Mouse (Mus musculus) hindbrain, embryonic 13.5 days (tissue): Measurements from ENCODE around the gene Zdhhc17. TPM values are rescaled to one million over a fixed set of nuclear protein-coding genes. Genes with fewer than 3 reads are reported as not detected.

Source experiments
- ATAC-seq: fragments of 200-750 bp; cut with Nextera tagmentation; 2 replicates; pipeline ENCODE4 v1.8.0; 2017; ENCODE audit warnings: moderate TSS enrichment; ENCODE audit not compliant: low FRiP score
- H3K27ac ChIP-seq: fragments of 300-500 bp; sonication (generic); 2 replicates; pipeline ENCODE4 v1.5.1; 2015; ENCODE audit warnings: inconsistent platforms, mild to moderate bottlenecking, moderate library complexity
- H3K27me3 ChIP-seq: fragments of 300-500 bp; sonication (generic); 2 replicates; pipeline ENCODE4 v1.6.1; 2015; ENCODE audit warnings: mild to moderate bottlenecking, inconsistent platforms
- H3K36me3 ChIP-seq: fragments of 300-500 bp; sonication (generic); 2 replicates; pipeline ENCODE4 v1.6.1; 2015; ENCODE audit warnings: mild to moderate bottlenecking, inconsistent platforms
- H3K4me1 ChIP-seq: fragments of 300-500 bp; sonication (generic); replicated peaks from 2 replicates; pipeline ENCODE4 v1.6.1; 2015; ENCODE audit warnings: inconsistent platforms
- H3K4me2 ChIP-seq: fragments of 300-500 bp; sonication (generic); 2 replicates; pipeline ENCODE4 v1.6.1; 2015; ENCODE audit warnings: inconsistent platforms, mild to moderate bottlenecking, moderate library complexity
- H3K4me3 ChIP-seq: fragments of 300-500 bp; sonication (generic); 2 replicates; pipeline ENCODE4 v1.5.1; 2015; ENCODE audit warnings: mild to moderate bottlenecking, inconsistent platforms
- H3K9ac ChIP-seq: fragments of 300-500 bp; sonication (generic); 2 replicates; pipeline ENCODE4 v1.6.1; 2015; ENCODE audit warnings: mild to moderate bottlenecking, inconsistent platforms
- H3K9me3 ChIP-seq: fragments of 300-500 bp; sonication (generic); 2 replicates; pipeline ENCODE4 v1.6.1; 2016; ENCODE audit warnings: inconsistent platforms
- WGBS: fragments of 180-500 bp; shearing (Covaris S2); methylation state at CpG from one replicate; pipeline ENCODE4 v1.1.7; 2015; 5-methylcytosine and 5-hydroxymethylcytosine counted together
- polyA plus RNA-seq: library from polyadenylated mRNA; unstranded; fragments of >200 nt; fragmentation: Nextera tagmentation; extraction: Ambion mirVana; gene quantifications from 2 replicates; pipeline ENCODE4 v1.2.1, GENCODE M21; 2015

Gene Zdhhc17
- polyA plus RNA-seq, 1 experiment from 2014 or later: 55.5 TPM

DNA sequence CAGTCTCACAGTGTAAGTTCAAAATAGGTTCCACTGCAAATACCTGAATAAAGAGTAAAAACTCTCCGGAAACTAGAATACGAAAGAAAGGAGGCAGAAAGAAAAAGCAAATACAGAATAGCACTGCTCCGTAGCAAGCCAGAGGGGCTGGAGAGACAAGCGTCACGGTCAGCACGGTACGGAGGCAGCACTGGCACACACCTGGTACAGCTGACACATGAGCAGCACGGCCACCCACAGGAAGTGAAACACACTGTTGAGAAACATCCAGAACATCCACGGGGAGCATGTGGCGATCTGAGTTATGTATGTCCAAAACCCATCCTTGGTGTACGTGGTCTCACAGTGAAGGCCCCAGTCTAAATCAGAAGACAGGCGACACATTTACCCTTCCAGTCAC is 64.0 kb downstream of the Zdhhc17 start:
- Histone ChIP-seq H3K27me3 (no peaks in the 10 kb centered on the region), H3K9ac (no peak overlapping the region), H3K9me3 (no peaks in the 10 kb centered on the region), H3K36me3 (peaks cover 60% of the 10 kb centered on the region), H3K4me2 (no peak overlapping the region), H3K27ac (no peak overlapping the region), H3K4me3 (no peak overlapping the region), H3K4me1 (no peaks in the 10 kb centered on the region)
- 90% methylated on average over 12 of the region's 12 CpGs for WGBS
- ATAC-seq: no peak

DNA sequence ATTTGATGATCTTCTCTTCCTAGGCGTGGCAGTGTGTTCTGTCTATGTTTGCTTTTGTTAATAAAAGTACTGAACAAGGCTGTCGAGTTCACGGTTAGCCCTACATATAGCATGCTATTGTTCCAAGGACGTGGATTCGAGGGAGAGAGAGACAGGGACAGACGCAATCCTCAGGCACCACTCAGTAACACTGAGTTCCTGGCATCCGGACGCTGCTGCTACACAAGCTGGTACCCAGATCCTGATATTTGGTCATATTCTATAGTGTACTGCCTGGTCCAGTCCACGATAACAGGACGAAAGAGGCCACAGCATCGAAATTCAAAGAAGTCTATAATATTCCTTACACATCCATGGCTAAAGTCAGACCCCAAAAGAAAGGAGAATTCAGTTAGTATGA is 65.8 kb downstream of the Zdhhc17 start:
- Histone ChIP-seq H3K27ac (no peak overlapping the region), H3K4me3 (no peak overlapping the region), H3K4me1 (no peaks in the 10 kb centered on the region), H3K4me2 (no peak overlapping the region), H3K36me3 (peaks cover 53% of the 10 kb centered on the region), H3K9ac (no peak overlapping the region), H3K27me3 (no peaks in the 10 kb centered on the region), H3K9me3 (no peaks in the 10 kb centered on the region)
- ATAC-seq: no peak
- 94% methylated on average over 11 of the region's 11 CpGs for WGBS

DNA sequence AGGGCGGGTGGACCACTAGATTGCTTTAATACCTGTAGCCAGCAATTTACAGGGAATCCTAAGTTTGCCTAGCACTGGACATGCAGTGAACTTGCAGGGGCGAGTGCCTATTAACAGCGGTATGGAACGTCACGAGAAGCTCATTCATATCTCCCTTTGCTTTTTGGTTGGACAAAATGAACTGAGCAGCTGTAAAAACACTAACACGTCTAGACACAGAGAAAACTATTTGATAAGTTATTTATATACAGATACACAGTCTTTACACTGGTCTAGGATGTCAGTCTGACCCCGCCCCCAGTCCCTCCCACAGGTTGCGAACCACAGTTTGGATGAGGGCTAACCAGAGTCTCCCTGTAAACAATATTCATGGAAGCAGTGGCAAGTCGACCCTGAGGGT is 67.1 kb downstream of the Zdhhc17 start:
- no peaks in the 10 kb centered on the region for H3K4me1 ChIP-seq
- no peaks in the 10 kb centered on the region for H3K27me3 ChIP-seq
- H3K27ac ChIP-seq: no peak overlapping the region
- H3K4me2 ChIP-seq: no peak overlapping the region
- H3K36me3 ChIP-seq: peaks cover 63% of the 10 kb centered on the region
- ATAC-seq: no peak
- H3K4me3 ChIP-seq: no peak overlapping the region
- WGBS: 91% methylated on average over 9 of the region's 9 CpGs
- no peaks in the 10 kb centered on the region for H3K9me3 ChIP-seq
- no peak overlapping the region for H3K9ac ChIP-seq

DNA sequence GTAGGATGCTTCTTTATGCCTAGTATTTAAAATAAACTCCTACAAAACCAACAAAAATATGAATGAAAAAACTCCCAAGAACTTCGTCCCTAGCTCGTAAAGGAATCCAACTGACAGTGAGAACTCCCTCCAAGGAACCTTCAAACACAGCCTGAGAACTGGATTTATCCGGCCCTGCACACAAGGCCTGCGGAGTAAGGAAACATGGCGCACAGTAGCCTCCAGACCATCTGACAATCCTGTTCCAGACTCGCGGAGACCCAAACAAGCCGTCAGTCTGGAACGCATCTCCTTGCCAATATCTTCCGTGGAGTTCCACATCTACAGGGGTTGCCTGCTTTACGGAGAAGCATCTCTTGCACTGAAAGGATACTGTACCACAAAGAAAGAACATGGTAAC is 68.0 kb downstream of the Zdhhc17 start:
- WGBS: 96% methylated on average over 11 of the region's 11 CpGs
- ATAC-seq: no peak

DNA sequence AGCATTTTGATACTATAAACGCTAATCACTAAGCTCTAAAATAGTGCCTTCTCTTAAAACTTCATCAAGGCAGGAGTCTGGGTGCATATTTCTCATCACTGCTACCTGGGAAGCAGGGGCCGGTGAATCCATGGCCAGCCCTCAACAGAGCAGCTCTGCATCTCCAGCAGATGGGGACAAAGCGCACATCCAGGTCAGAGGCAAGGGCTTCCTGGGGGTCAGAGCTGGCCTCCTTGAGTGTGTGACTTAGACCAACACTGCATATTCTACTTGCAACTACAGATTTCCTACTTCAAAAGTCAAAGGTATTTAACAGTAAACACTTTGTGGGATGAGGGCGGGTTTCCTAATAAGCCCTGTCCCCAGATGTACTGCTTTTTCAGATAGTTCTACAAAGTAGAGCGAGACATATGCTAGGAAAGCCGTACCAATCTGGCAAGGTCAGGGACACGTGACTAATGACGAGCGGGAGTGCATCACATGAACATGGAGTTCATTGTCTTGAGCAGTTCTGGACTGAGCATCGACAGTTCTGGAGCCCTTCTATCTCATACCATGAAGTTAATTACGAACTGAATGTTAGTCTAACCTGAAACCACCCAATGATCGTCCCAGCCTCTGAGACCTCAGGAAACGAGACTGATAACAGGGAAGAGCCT is 69.1 kb downstream of the Zdhhc17 start:
- Histone ChIP-seq H3K9me3 (no peaks in the 10 kb centered on the region), H3K36me3 (peaks cover 46% of the 10 kb centered on the region), H3K4me1 (no peaks in the 10 kb centered on the region), H3K27ac (peak overlapping the region; percentile 44; the same call in 1 of the 2 replicates), H3K4me3 (no peak overlapping the region), H3K4me2 (no peak overlapping the region), H3K9ac (no peak overlapping the region), H3K27me3 (no peaks in the 10 kb centered on the region)
- ATAC-seq: no peak
- WGBS: 89% methylated on average over 13 of the region's 13 CpGs

More for the DNA sequence above, 68.0 kb downstream of the Zdhhc17 start:
- H3K27ac ChIP-seq: no peak overlapping the region
- no peaks in the 10 kb centered on the region for H3K27me3 ChIP-seq
- no peaks in the 10 kb centered on the region for H3K9me3 ChIP-seq
- no peaks in the 10 kb centered on the region for H3K4me1 ChIP-seq
- H3K9ac ChIP-seq: no peak overlapping the region
- H3K36me3 ChIP-seq: peaks cover 56% of the 10 kb centered on the region
- H3K4me3 ChIP-seq: no peak overlapping the region
- H3K4me2 ChIP-seq: no peak overlapping the region

DNA sequence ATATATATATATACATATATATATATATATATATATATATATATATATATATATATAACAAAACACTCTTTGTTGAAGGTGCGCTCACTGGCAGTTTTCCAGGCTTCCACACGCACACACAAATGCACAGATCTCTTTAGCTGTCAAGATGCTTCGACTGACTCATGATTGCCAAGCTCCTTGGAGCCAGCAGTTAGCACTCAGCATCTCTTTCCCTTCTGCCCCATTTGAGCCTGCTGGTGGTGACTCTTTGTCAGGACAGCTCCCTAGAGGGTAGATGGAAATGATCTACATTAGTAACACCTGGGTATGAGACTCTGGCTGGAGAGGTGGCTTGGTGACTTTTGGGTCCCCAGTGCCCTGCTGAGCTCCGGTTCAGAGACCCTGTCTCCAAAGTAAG is 70.2 kb downstream of the Zdhhc17 start:
- H3K9me3 ChIP-seq: no peaks in the 10 kb centered on the region
- no peak overlapping the region for H3K4me3 ChIP-seq
- peaks cover 42% of the 10 kb centered on the region for H3K36me3 ChIP-seq
- no peak overlapping the region for H3K4me2 ChIP-seq
- no peak for ATAC-seq
- no peaks in the 10 kb centered on the region for H3K27me3 ChIP-seq
- peak overlapping the region; percentile 40; the same call in 1 of the 2 replicates for H3K27ac ChIP-seq
- WGBS: 74% methylated on average over 4 of the region's 4 CpGs
- H3K9ac ChIP-seq: no peak overlapping the region
- H3K4me1 ChIP-seq: no peaks in the 10 kb centered on the region

DNA sequence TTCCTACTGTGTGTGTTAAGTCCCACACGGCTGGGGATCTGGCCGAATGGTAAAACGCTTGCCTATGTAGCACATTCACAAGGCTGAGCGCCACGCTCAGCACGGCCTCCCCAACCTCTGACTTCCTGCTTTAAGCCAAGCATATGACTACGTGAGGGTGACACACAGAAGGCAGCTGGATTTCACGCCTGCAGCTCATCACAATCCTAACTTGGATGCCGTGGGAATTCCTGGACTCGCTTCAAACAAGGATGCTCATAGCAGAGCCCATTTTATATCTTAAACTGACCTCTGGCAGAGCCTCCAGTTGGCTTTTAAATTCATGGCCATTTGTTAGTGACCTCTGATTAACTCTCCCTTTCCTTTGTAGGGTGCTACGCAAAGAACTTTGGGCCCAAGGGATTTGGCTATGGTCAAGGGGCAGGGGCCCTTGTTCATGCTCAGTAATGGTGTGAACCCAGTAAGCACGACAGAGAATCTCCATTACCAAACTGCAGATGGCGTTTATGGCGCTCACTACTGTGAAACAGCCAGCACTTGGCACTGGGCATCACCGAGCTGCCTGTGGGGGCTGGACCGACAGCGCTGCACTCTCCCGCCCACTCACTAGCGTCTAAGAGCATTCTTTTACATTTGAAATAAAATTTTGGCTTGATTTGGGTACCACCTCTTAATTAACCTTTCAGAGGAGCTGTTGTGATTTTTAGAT is 70.9 kb downstream of the Zdhhc17 start:
- Histone ChIP-seq H3K4me3 (no peak overlapping the region), H3K9me3 (no peaks in the 10 kb centered on the region), H3K27me3 (no peaks in the 10 kb centered on the region), H3K4me2 (no peak overlapping the region), H3K36me3 (peaks cover 39% of the 10 kb centered on the region), H3K4me1 (no peaks in the 10 kb centered on the region), H3K9ac (no peak overlapping the region), H3K27ac (no peak overlapping the region)
- ATAC-seq: peak; percentile 30; the same call in 1 of the 2 replicates
- whole genome bisulfite sequencing: 87% methylated on average over 19 of the region's 19 CpGs

DNA sequence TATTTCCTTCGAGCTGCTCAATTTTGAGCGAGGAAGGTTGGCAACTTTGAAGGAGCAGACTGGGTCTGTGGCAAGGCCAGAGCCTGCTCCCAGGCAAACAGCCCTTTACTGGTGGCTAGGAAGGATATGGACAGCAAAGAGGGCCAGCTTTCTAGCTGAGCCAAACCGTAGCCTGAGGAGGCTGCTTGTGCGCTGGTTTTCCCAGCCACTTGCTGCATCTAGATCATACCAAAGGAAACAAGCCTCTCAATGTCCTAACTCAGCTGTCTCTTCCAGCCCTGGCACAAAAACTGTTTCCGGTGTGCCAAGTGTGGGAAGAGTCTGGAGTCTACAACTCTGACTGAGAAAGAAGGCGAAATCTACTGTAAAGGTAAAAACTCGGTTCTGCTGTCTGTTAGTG is 71.6 kb downstream of the Zdhhc17 start:
- Histone ChIP-seq H3K4me2 (no peak overlapping the region), H3K27ac (no peak overlapping the region), H3K4me3 (no peak overlapping the region), H3K9me3 (no peaks in the 10 kb centered on the region), H3K27me3 (no peaks in the 10 kb centered on the region), H3K36me3 (peaks cover 36% of the 10 kb centered on the region), H3K4me1 (no peaks in the 10 kb centered on the region), H3K9ac (no peak overlapping the region)
- WGBS: 94% methylated on average over 7 of the region's 7 CpGs
- ATAC-seq: no peak

DNA sequence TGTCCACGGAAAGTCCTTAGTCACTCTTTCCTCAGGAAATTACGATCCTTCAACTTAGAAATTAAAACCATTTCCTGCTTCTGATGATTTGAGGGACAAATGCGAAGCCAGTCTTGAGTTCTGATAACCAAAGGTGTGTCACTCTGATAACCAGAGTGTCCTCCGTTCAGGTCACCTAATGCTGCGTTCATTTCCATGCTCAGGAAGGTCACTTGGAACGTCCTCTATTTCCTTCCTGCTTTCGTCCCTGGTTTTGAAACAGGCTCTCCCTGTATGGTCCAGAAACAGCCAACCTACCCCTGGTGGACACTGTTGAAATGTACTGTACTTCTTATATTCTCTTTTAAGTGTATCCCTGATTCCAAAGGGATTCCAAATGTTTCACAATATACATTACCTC is 74.3 kb downstream of the Zdhhc17 start:
- H3K27ac ChIP-seq: no peak overlapping the region
- WGBS: 87% methylated on average over 7 of the region's 7 CpGs
- no peak overlapping the region for H3K4me2 ChIP-seq
- H3K36me3 ChIP-seq: peaks cover 20% of the 10 kb centered on the region
- H3K4me3 ChIP-seq: no peak overlapping the region
- H3K27me3 ChIP-seq: no peaks in the 10 kb centered on the region
- ATAC-seq: no peak
- no peaks in the 10 kb centered on the region for H3K9me3 ChIP-seq
- no peak overlapping the region for H3K9ac ChIP-seq
- peaks cover 18% of the 10 kb centered on the region for H3K4me1 ChIP-seq

DNA sequence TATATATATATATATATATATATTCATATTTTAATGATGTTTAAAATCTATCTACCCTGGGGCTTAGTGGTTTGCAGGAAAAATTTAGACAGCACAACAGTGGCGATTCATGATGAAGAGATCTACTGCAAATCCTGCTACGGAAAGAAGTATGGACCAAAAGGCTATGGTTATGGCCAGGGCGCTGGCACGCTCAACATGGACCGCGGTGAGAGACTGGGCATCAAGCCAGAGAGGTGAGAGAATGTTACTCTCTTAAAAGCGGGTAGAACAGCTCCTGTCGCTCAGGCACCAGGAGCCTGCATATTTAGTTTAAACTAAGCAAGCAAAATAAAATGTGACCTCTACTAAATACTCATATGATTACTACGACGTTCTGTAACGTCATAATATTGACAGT is 74.9 kb downstream of the Zdhhc17 start:
- no peak overlapping the region for H3K4me3 ChIP-seq
- no peak overlapping the region for H3K4me2 ChIP-seq
- no peak overlapping the region for H3K27ac ChIP-seq
- no peaks in the 10 kb centered on the region for H3K9me3 ChIP-seq
- H3K4me1 ChIP-seq: peaks cover 24% of the 10 kb centered on the region
- WGBS: 93% methylated on average over 11 of the region's 11 CpGs
- H3K9ac ChIP-seq: no peak overlapping the region
- no peak for ATAC-seq
- H3K27me3 ChIP-seq: no peaks in the 10 kb centered on the region
- peaks cover 19% of the 10 kb centered on the region for H3K36me3 ChIP-seq

DNA sequence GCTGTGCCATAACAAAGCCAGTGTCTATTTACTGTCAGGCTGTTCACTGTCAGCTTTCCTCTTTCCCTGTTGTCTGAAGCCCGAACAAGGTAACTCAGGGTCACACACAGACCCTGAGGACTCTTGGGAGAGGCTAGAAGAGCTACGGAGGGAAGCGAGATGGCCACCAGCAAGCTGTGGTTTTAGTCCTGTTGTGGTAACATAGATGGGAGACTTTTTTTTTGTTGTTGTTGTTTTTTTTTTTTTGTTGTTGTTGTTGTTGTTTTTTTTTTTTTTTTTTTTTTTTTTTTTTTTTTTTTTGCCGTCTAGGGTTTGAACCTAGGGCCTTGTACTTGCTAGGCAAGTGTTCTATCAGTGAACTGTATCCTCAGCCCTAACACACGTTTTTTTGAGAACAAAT is 76.4 kb downstream of the Zdhhc17 start:
- H3K9ac ChIP-seq: no peak overlapping the region
- 85% methylated on average over 5 of the region's 5 CpGs for WGBS
- no peak overlapping the region for H3K4me2 ChIP-seq
- H3K4me1 ChIP-seq: peaks cover 38% of the 10 kb centered on the region
- no peak for ATAC-seq
- no peak overlapping the region for H3K4me3 ChIP-seq
- peaks cover 8% of the 10 kb centered on the region for H3K36me3 ChIP-seq
- H3K27ac ChIP-seq: no peak overlapping the region
- H3K9me3 ChIP-seq: no peaks in the 10 kb centered on the region
- no peaks in the 10 kb centered on the region for H3K27me3 ChIP-seq

DNA sequence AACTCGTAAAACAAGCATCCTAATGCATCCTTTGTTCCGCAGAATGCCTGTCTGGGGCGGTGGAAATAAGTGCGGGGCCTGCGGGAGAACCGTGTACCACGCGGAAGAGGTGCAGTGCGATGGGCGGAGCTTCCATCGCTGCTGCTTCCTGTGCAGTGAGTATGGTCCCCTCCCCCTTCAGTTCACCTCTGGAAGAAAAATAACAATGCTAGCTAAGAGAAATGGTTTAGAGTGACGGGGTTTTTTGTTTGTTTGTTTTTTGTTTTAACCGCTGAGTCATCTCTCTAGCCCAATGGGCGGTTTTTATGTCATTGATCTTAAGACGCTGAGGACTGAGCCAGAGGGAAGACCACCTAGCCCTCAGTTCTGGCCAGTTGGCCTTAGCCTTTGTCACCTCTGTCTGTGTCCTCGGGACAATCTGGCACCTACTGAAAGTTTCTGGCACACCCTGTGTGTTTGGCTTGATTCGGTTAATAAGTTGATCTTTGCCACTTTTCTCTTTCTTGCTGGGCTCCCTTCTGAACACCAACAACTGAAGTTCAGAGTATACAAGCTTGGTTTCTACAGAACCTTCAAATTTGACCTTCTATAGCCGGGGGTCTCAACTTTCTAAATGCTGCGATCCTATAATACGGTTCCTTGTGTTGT is 77.9 kb downstream of the Zdhhc17 start:
- no peaks in the 10 kb centered on the region for H3K9me3 ChIP-seq
- H3K4me1 ChIP-seq: peaks cover 46% of the 10 kb centered on the region
- no peaks in the 10 kb centered on the region for H3K27me3 ChIP-seq
- no peak overlapping the region; the same call in 1 of the 2 replicates for H3K4me3 ChIP-seq
- ATAC-seq: peak; percentile 86
- H3K27ac ChIP-seq: peak overlapping the region; percentile 87
- H3K36me3 ChIP-seq: no peaks in the 10 kb centered on the region
- H3K4me2 ChIP-seq: peak overlapping the region; percentile 42
- WGBS: 56% methylated on average over 20 of the region's 20 CpGs
- peak overlapping the region; percentile 30; the same call in 1 of the 2 replicates for H3K9ac ChIP-seq
